Mouse (Mus musculus) neural tube, embryonic 15.5 days (tissue): ENCODE data around the gene Ghrl. TPM values are rescaled to one million over a fixed set of nuclear protein-coding genes. Genes with fewer than 3 reads are reported as not detected.
A peak's percentile ranks its signal among the peaks of the same experiment; 100 is the strongest.
"Not testable (repeated sequence)": the region's sequence is repeated elsewhere in the genome, so short reads cannot be mapped to it uniquely, and the experiment has no call there.

Experiments
- ATAC-seq: fragments of 200-750 bp; cut with Nextera tagmentation; 2 replicates; pipeline ENCODE4 v1.8.0; 2017; ENCODE audit warnings: mild to moderate bottlenecking, moderate TSS enrichment, moderate library complexity; ENCODE audit not compliant: low FRiP score
- H3K27ac ChIP-seq: fragments of 300-500 bp; sonication (generic); replicated peaks from 2 replicates; pipeline ENCODE4 v1.5.1; 2015; ENCODE audit warnings: mild to moderate bottlenecking, inconsistent platforms
- H3K27me3 ChIP-seq: fragments of 300-500 bp; sonication (generic); replicated peaks from 2 replicates; pipeline ENCODE4 v1.6.1; 2015; ENCODE audit warnings: inconsistent platforms
- H3K36me3 ChIP-seq: fragments of 300-500 bp; sonication (generic); 2 replicates; pipeline ENCODE4 v1.6.1; 2015; ENCODE audit warnings: inconsistent platforms
- H3K4me1 ChIP-seq: fragments of 300-500 bp; sonication (generic); 2 replicates; pipeline ENCODE4 v1.6.1; 2015; ENCODE audit warnings: inconsistent platforms
- H3K4me2 ChIP-seq: fragments of 300-500 bp; sonication (generic); 2 replicates; pipeline ENCODE4 v1.6.1; 2015; ENCODE audit warnings: inconsistent platforms, mild to moderate bottlenecking, moderate library complexity
- H3K4me3 ChIP-seq: fragments of 300-500 bp; sonication (generic); replicated peaks from 2 replicates; pipeline ENCODE4 v1.5.1; 2015; ENCODE audit warnings: mild to moderate bottlenecking, inconsistent platforms
- H3K9ac ChIP-seq: fragments of 300-500 bp; sonication (generic); replicated peaks from 2 replicates; pipeline ENCODE4 v1.6.1; 2015; ENCODE audit warnings: mild to moderate bottlenecking, inconsistent platforms
- H3K9me3 ChIP-seq: fragments of 300-500 bp; sonication (generic); replicated peaks from 2 replicates; pipeline ENCODE4 v1.6.1; 2016; ENCODE audit warnings: inconsistent platforms
- WGBS: fragments of 180-500 bp; shearing (Covaris S2); methylation state at CpG from one replicate; pipeline ENCODE4 v1.1.7; 2015; ENCODE audit warnings: mixed read lengths; 5-methylcytosine and 5-hydroxymethylcytosine counted together
- polyA plus RNA-seq: library from polyadenylated mRNA; unstranded; fragments of >200 nt; fragmentation: Nextera tagmentation; extraction: Ambion mirVana; gene quantifications from 2 replicates; pipeline ENCODE4 v1.2.1, GENCODE M21; 2015

The Ghrl gene
- polyA plus RNA-seq, 1 experiment from 2014 or later: 1.1 TPM

DNA sequence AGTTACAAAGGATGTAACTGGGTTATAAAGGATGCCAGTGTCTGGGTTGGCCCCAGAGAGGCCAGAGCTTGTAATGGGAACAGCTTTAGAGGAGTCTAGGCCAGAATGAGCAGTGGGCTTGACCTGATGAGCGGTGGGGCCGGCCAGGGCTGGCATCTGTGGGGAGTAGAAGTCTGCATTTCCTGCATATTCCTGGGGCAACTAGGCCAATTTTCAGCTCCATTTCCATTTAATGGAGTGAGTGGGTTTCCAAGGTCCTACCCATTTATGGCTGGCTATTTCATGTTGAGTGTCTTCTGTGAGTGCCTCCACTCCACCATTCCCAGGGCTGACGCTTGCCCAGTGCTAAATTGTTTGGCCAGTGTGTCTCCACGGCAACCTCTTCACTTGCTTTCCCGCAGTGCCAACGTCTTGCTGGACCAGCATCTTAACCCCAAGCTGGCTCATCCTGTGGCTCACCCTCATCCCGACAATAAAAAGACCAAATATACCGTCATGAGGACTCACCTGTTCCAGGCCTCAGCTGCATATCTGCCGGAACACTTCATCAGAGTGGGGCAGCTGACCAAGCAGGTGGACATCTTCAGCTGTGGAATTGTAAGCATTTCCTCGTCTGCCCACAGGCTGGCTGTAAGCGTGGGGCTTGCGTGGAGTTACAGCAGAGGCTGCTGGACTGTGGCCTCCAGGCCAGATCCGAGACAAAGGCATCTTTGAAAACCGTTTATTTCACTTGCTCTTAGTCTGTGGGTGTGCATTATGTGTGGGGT lies 41.3 kb downstream of the Ghrl start:
- WGBS: 77% methylated on average over 14 of the region's 14 CpGs
- Histone ChIP-seq H3K36me3 (no peaks in the 10 kb centered on the region), H3K9ac (no peak overlapping the region), H3K9me3 (no peaks in the 10 kb centered on the region), H3K4me3 (no peak overlapping the region), H3K27me3 (no peaks in the 10 kb centered on the region), H3K4me2 (no peak overlapping the region), H3K27ac (no peak overlapping the region), H3K4me1 (no peaks in the 10 kb centered on the region)
- no peak for ATAC-seq

DNA sequence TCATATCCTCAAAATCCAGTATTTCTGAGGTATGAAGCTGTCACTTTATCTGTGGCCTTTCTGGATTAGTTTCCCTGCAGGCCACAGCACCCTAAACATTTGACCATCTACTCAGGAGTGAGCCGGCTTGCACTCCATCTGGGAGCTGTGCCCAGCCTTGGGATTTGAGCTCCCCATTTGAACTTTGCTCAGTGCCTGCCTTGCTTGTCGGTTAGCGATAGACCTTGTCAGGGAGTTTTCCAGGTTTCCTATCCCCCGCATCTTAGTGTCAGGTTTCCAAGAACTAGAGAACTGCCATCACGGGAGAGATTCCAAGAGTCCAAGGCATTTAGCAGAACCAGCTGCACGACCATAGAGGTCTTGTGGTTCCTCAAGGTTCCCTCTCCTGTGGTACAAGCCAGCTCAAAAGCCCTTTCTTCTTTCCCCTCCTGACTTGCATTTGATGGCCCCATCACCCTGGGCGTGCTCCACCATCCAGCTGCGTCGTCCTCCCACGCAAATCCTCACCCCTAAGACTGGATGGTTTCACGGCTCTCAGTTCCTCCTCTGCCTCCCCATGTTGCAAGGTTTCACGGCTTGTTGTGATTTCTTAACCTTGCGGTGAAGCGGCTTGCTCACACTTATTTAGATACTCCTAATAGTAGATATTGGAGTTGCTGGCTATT lies 42.5 kb downstream of the Ghrl start:
- 81% methylated on average over 14 of the region's 14 CpGs for WGBS

DNA sequence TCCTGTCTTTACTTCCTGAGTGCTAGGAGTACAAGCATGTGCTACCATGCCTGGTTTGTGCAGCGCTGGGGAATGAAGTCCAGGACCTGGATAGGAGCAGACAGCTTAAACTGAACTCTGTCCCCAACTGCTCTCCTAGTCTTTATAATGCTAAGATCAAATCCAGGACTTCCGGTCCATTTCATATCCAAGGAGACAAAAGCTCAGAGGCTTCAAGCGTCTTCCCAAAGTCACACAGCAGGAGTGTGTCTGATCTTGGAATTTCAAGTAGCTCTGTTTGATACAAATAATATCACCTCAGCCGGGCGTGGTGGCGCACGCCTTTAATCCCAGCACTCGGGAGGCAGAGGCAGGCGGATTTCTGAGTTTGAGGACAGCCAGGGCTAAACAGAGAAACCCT lies 43.7 kb downstream of the Ghrl start:
- no peak overlapping the region for H3K4me2 ChIP-seq
- H3K9ac ChIP-seq: no peak overlapping the region
- H3K27me3 ChIP-seq: no peaks in the 10 kb centered on the region
- ATAC-seq: no peak
- WGBS: 94% methylated on average over 9 of the region's 9 CpGs
- H3K27ac ChIP-seq: no peak overlapping the region
- no peak overlapping the region for H3K4me3 ChIP-seq
- H3K9me3 ChIP-seq: no peaks in the 10 kb centered on the region
- no peaks in the 10 kb centered on the region for H3K36me3 ChIP-seq
- H3K4me1 ChIP-seq: no peaks in the 10 kb centered on the region

More for the DNA sequence above, 42.5 kb downstream of the Ghrl start:
- ATAC-seq: no peak
- Histone ChIP-seq H3K27me3 (no peaks in the 10 kb centered on the region), H3K36me3 (no peaks in the 10 kb centered on the region), H3K27ac (no peak overlapping the region), H3K4me2 (no peak overlapping the region), H3K9ac (no peak overlapping the region), H3K4me1 (no peaks in the 10 kb centered on the region), H3K4me3 (no peak overlapping the region), H3K9me3 (no peaks in the 10 kb centered on the region)

DNA sequence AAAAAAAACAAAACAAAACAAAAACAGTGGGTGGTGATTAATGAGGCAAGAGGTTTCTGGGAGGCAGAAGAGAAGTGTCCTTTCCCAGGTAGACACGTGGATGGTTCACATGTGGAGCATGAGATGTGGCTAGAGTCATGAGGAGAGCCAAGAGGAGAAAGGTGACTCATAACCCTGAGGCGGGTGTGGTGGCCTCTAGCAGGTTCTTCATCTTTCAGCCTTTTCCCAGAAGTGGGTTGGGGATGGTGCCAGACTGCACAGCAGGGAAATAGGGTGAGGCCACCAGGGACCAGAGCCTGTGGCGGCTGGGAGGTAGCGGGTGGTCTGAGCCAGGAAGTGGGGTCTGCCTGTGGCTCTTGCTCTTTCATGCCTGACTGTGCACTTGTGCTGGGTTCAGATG lies 44.4 kb downstream of the Ghrl start:
- Histone ChIP-seq H3K27ac (no peak overlapping the region), H3K4me1 (no peaks in the 10 kb centered on the region), H3K9ac (no peak overlapping the region), H3K4me2 (no peak overlapping the region), H3K9me3 (no peaks in the 10 kb centered on the region), H3K27me3 (no peaks in the 10 kb centered on the region), H3K36me3 (no peaks in the 10 kb centered on the region), H3K4me3 (no peak overlapping the region)
- WGBS: 84% methylated on average over 4 of the region's 4 CpGs
- ATAC-seq: no peak

DNA sequence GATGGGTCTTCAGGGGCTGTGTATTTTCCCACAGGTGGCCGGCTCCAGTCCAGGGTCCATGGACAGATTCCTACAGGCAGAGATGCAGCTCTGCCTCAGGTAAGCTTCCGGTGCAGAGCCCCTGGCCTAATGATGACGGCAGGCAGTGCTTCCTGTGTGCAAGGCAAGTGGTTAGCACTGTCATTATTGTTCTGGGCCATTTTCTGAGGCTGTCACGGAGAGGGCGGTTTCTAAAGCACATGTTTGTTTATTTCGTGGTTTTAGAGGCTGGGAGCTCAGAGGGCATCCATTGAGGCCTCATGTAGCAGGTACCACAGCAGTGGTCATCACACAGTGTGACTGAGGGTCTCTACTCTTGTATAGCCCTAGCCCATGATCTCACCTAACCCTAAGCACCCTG lies 46.7 kb downstream of the Ghrl start:
- H3K4me3 ChIP-seq: no peak overlapping the region
- no peak overlapping the region for H3K4me2 ChIP-seq
- H3K9me3 ChIP-seq: no peaks in the 10 kb centered on the region
- WGBS: 85% methylated on average over 6 of the region's 6 CpGs
- H3K36me3 ChIP-seq: no peaks in the 10 kb centered on the region
- H3K9ac ChIP-seq: no peak overlapping the region
- no peak overlapping the region for H3K27ac ChIP-seq
- ATAC-seq: no peak
- peaks cover 4% of the 10 kb centered on the region; the same call in 1 of the 2 replicates for H3K4me1 ChIP-seq
- no peaks in the 10 kb centered on the region for H3K27me3 ChIP-seq

DNA sequence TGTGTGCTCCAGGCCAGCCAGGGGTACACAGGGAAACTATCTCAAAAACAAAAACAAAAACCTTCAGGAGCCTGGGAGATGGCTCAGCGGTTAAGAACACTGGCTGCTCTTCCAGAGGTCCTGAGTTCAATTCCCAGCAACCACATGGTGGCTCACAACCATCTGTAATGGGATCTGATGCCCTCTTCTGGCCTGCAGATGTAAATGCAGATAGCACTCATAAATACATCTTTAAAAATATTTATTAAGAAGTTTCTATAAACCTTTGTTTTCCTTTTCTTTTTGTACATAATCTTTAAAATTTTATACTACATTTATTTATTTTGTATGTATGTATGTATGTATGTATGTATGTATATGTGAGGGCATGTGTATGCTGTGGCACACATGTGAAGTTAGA lies 47.7 kb downstream of the Ghrl start:
- not testable (repeated sequence) for ATAC-seq, H3K4me2 ChIP-seq
- WGBS: 89% methylated on average over 1 of the region's 1 CpGs

DNA sequence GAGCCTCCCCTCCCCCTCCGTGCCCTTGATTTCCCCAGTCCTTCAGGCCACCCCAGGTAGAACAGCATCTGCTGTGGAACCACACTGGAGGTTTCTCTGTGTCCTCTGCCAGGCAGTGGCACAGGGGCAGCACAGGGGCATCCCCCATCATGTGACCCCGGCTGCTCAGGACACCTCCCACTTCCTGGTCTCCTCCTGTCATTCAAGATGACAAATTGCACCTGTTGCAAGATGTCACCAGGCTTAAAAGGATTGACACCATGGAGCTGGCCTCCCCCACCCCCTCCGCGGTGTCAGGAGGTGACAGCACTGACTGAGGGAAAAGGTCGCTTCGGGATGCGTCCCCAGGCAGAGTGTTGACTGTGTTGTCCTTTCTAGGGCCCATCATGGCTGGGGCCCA lies 49.9 kb downstream of the Ghrl start:
- no peak for ATAC-seq
- H3K4me2 ChIP-seq: no peak overlapping the region
- WGBS: 74% methylated on average over 7 of the region's 7 CpGs
- H3K9ac ChIP-seq: no peak overlapping the region
- H3K27me3 ChIP-seq: no peaks in the 10 kb centered on the region
- H3K4me3 ChIP-seq: no peak overlapping the region
- no peak overlapping the region for H3K27ac ChIP-seq
- H3K36me3 ChIP-seq: no peaks in the 10 kb centered on the region
- H3K9me3 ChIP-seq: no peaks in the 10 kb centered on the region
- H3K4me1 ChIP-seq: peaks cover 4% of the 10 kb centered on the region; the same call in 1 of the 2 replicates

More for the DNA sequence above, 47.7 kb downstream of the Ghrl start:
- not testable (repeated sequence) for H3K27me3 ChIP-seq, H3K36me3 ChIP-seq, H3K4me1 ChIP-seq, H3K4me3 ChIP-seq, H3K27ac ChIP-seq, H3K9ac ChIP-seq, H3K9me3 ChIP-seq

DNA sequence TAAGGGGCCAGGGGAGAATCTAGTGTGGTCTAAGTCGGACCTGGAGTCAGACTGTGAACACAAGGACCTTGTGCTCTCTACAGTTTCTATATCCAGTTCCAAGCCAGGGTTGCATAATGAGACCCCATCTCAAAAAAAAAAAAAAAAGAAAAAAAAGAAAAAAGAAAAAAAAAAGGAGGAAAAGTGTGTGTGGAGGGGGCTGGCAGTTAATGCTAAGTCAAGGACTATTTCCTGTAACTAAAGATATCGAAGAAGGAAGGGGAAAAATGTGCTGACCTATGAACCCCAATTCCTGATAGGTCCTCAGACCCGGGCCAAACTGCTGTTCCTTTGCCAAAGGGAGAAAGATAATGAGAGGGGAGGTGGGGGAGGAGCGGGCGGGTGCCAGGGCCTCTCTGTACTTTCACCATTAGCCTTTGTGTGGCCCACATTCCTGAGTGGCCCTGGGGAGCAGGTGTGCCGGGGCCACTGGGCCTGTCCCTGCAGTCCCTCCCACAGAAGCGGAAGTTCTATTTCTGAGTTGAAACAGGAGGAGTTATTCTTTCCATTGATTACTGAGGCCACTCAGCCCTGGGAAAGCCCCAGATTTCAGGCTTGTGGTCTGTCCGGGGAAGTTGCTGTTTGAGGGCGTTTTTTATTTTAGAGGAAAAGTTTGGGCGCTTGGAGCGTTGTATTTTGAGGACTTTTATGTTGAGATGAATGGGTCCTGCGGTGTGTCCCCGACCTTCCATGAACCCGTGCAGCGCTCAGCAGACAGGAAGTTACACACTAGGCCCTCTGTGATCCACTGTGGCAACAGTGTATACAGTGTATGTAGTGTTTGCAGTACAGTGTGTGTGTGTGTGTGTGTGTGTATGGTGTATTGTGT lies 51.2 kb downstream of the Ghrl start:
- Histone ChIP-seq H3K36me3 (no peaks in the 10 kb centered on the region), H3K27me3 (no peaks in the 10 kb centered on the region)

DNA sequence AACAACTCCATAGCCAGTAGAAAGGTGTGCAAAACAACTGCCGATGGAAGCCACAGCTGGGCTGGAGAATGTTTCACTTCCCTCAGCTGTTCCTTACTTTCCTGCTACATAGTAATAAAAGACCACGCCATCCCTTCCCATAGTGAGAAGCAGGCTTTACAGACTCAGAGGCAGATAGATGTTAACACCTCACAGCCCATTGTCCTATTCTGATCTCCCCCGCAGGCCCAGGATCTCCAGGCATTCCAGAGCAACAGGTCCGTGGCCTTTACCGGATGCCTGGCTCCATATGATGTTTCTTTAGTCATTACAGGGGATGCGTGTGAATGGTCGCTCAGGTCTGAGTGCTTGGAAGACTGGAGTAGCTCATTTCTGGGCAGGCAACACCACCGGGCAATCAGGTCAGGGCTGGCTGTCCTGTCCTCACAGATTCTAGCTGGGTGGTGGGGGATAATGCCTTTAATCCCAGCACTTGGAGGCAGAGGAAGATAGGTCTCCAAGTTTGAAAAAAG lies 52.0 kb downstream of the Ghrl start:
- H3K4me3 ChIP-seq: no peak overlapping the region
- H3K4me2 ChIP-seq: no peak overlapping the region
- H3K27me3 ChIP-seq: no peaks in the 10 kb centered on the region
- H3K4me1 ChIP-seq: peaks cover 4% of the 10 kb centered on the region; the same call in 1 of the 2 replicates
- H3K9me3 ChIP-seq: no peaks in the 10 kb centered on the region
- no peak for ATAC-seq
- no peak overlapping the region for H3K9ac ChIP-seq
- no peak overlapping the region for H3K27ac ChIP-seq
- WGBS: 61% methylated on average over 8 of the region's 8 CpGs
- no peaks in the 10 kb centered on the region for H3K36me3 ChIP-seq

More for the DNA sequence above, 51.2 kb downstream of the Ghrl start:
- H3K9me3 ChIP-seq: no peaks in the 10 kb centered on the region
- no peak for ATAC-seq
- H3K4me3 ChIP-seq: no peak overlapping the region
- no peak overlapping the region for H3K4me2 ChIP-seq
- no peak overlapping the region for H3K9ac ChIP-seq
- 0 out of 2 replicates have a peak overlapping the region, but pooled peaks have one; percentile 9 for H3K27ac ChIP-seq
- H3K4me1 ChIP-seq: peaks cover 4% of the 10 kb centered on the region; the same call in 1 of the 2 replicates
- 43% methylated on average over 15 of the region's 15 CpGs for WGBS
